ENCODE assay signal across 8 mouse cellular contexts in genomic region chr19:44284025-44284695, GRCm38 (mm10). TPM values are rescaled to one million over a fixed set of nuclear protein-coding genes. Genes with fewer than 3 reads are reported as not detected.
A peak's percentile ranks its signal among the peaks of the same experiment; 100 is the strongest.
DNase-seq lines count a peak whose midpoint lies in the region; ATAC-seq and TF ChIP-seq lines count a peak whose summit lies in the region.

No protein-coding gene starts in this region.

- H3K36me3 ChIP-seq in erythroblast, embryonic 14.5 days (ENCODE audit: control insufficient read depth): no peaks in the 10 kb centered on the region
- no peaks in the 10 kb centered on the region for H3K36me3 ChIP-seq in heart, embryonic 12.5 days
- H3K36me3 ChIP-seq in kidney, embryonic 16.5 days (ENCODE audit: insufficient read depth, low read length): no peaks in the 10 kb centered on the region
- no peaks in the 10 kb centered on the region for H3K36me3 ChIP-seq in liver, adult 2 months (ENCODE audit: control insufficient read depth, insufficient read depth, low read length)

- H3K4me3 ChIP-seq in erythroblast, embryonic 14.5 days (replicated peaks): peak overlapping the region; percentile 71
- H3K4me3 ChIP-seq in heart, embryonic 12.5 days: peak overlapping the region; percentile 47
- H3K4me3 ChIP-seq in kidney, embryonic 16.5 days (ENCODE audit: low read length): peak overlapping the region; percentile 48
- H3K4me3 ChIP-seq in liver, adult 2 months (ENCODE audit: insufficient read depth, low read depth, low read length): peak overlapping the region; percentile 54

- peaks cover 86% of the 10 kb centered on the region for H3K4me1 ChIP-seq in erythroblast, embryonic 14.5 days (ENCODE audit: control insufficient read depth)
- peaks cover 60% of the 10 kb centered on the region for H3K4me1 ChIP-seq in heart, embryonic 12.5 days (replicated peaks)
- H3K4me1 ChIP-seq in kidney, embryonic 16.5 days (ENCODE audit: insufficient read depth, low read length): peaks cover 57% of the 10 kb centered on the region
- H3K4me1 ChIP-seq in liver, adult 2 months (ENCODE audit: control insufficient read depth, insufficient read depth, low read length): peaks cover 2% of the 10 kb centered on the region; the same call in 1 of the 2 replicates

- TF ChIP-seq CTCF in liver, adult 2 months (IDR thresholded peaks at IDR 0.05; ENCODE audit: low read depth, low read length): no peak

- peak; percentile 99 for ATAC-seq in heart, embryonic 12.5 days (ENCODE audit: insufficient number of reproducible peaks, low FRiP score)
- peak; percentile 99 for ATAC-seq in kidney, embryonic 16.5 days (ENCODE audit: low FRiP score, low TSS enrichment)
- ATAC-seq in monocyte, adult 5-6 weeks (replicated peaks; ENCODE audit: insufficient number of reproducible peaks, low FRiP score, low TSS enrichment, poor library complexity, severe bottlenecking): peak; percentile 92

- peak overlapping the region; percentile 93 for H3K27ac ChIP-seq in heart, embryonic 12.5 days (ENCODE audit: poor library complexity, severe bottlenecking)
- H3K27ac ChIP-seq in kidney, embryonic 16.5 days (ENCODE audit: low read length): peak overlapping the region; percentile 97
- H3K27ac ChIP-seq in liver, adult 2 months (replicated peaks; ENCODE audit: insufficient read depth, low read depth, low read length): no peak overlapping the region

- H3K79me2 ChIP-seq in liver, adult 2 months (ENCODE audit: control insufficient read depth, insufficient read depth, low read length): no peaks in the 10 kb centered on the region

- WGBS in heart, embryonic 12.5 days: 2% methylated on average over 37 of the region's 38 CpGs
- under 1% methylated on average over 37 of the region's 38 CpGs for WGBS in kidney, embryonic 16.5 days
- WGBS in liver, adult 2 months: 3% methylated on average over 38 of the region's 38 CpGs

- peak overlapping the region; percentile 70 for H3K9ac ChIP-seq in heart, embryonic 12.5 days
- H3K9ac ChIP-seq in kidney, embryonic 16.5 days (replicated peaks; ENCODE audit: low read length): peak overlapping the region; percentile 72
- H3K9ac ChIP-seq in liver, adult 2 months (ENCODE audit: low read depth, low read length): peak overlapping the region; percentile 52

- peak; percentile 95 for DNase-seq in CD4-positive, CD25-positive, alpha-beta regulatory T cell, adult 2 months (ENCODE audit: low read depth, low spot score)
- peak; percentile 91 for DNase-seq in brain, embryonic 18.5 days (ENCODE audit: low read depth, low spot score)
- peak; percentile 30 for DNase-seq in liver, adult 2 months (ENCODE audit: extremely low read depth, low read depth, low spot score)
- DNase-seq in spleen, postnatal 36 days (ENCODE audit: low spot score in 2 of 2): peak; percentile 91 to 93

- H3K27me3 ChIP-seq in erythroblast, embryonic 14.5 days (ENCODE audit: control insufficient read depth): no peaks in the 10 kb centered on the region
- no peaks in the 10 kb centered on the region for H3K27me3 ChIP-seq in heart, embryonic 12.5 days (replicated peaks)
- H3K27me3 ChIP-seq in kidney, embryonic 16.5 days (ENCODE audit: insufficient read depth, low read length): no peaks in the 10 kb centered on the region
- H3K27me3 ChIP-seq in liver, adult 2 months (ENCODE audit: control insufficient read depth, insufficient read depth, low read length): peaks cover 13% of the 10 kb centered on the region; the same call in 1 of the 2 replicates

- no peaks in the 10 kb centered on the region for H3K9me3 ChIP-seq in erythroblast, embryonic 14.5 days (ENCODE audit: control insufficient read depth, low read length)
- H3K9me3 ChIP-seq in heart, embryonic 12.5 days (replicated peaks): no peaks in the 10 kb centered on the region
- no peaks in the 10 kb centered on the region for H3K9me3 ChIP-seq in kidney, embryonic 16.5 days (ENCODE audit: low read length)

- TF ChIP-seq POLR2A in liver, adult 2 months (IDR thresholded peaks at IDR 0.05; ENCODE audit: extremely low read depth, insufficient read depth, low read length): no peak

- H3K4me2 ChIP-seq in heart, embryonic 12.5 days: peak overlapping the region; percentile 79
- H3K4me2 ChIP-seq in kidney, embryonic 16.5 days (replicated peaks; ENCODE audit: low read depth, low read length): peak overlapping the region; percentile 78

RNA-seq across cellular contexts. Expression of gene Scd2, which starts 9.3 kb away (rescaled TPM):
- 0.27 TPM in 2 replicates for polyA plus RNA-seq in erythroblast, embryonic 14.5 days (2012)
- 216 and 231 TPM in 2 replicates for polyA plus RNA-seq in heart, embryonic 12.5 days (2016; fragmentation: Nextera tagmentation; extraction: Ambion mirVana)
- polyA plus RNA-seq in kidney, embryonic 16.5 days (2015; fragmentation: Nextera tagmentation; extraction: Ambion mirVana): 178 and 193 TPM in 2 replicates
- total RNA-seq in liver, adult 2 months (2014; rRNA removed): 2.2 and 3.9 TPM in 2 replicates
- polyA plus RNA-seq in liver, adult 2 months (2012; rRNA removed): 2.7 and 2.9 TPM in 2 replicates
- 38.6 to 52.6 TPM (median 50.7 TPM) in 3 replicates for total RNA-seq in monocyte, adult 5-6 weeks (2017)

RNA-seq across cellular contexts. Expression of gene Scd4, which starts 48.7 kb away (rescaled TPM):
- not detected in 2 replicates for polyA plus RNA-seq in erythroblast, embryonic 14.5 days (2012)
- 0.29 and 0.42 TPM in 2 replicates for polyA plus RNA-seq in heart, embryonic 12.5 days (2016; fragmentation: Nextera tagmentation; extraction: Ambion mirVana)
- 0.12 and 0.17 TPM in 2 replicates for polyA plus RNA-seq in kidney, embryonic 16.5 days (2015; fragmentation: Nextera tagmentation; extraction: Ambion mirVana)
- 0.09 TPM in 1 of 2 replicates, not detected in the other for total RNA-seq in liver, adult 2 months (2014; rRNA removed)
- polyA plus RNA-seq in liver, adult 2 months (2012; rRNA removed): 0.07 TPM in 1 of 2 replicates, not detected in the other
- total RNA-seq in monocyte, adult 5-6 weeks (2017): 1.7 TPM in 1 of 3 replicates, not detected in the others

Comparison
In these comparisons a context has a peak if more than half of its experiments do, and no peak if none do; other contexts are left out.
1. DNase-seq: peak in every context shown above with its lines; median percentile 95 in CD4-positive, CD25-positive, alpha-beta regulatory T cell, adult 2 months; 92 in spleen, postnatal 36 days; 91 in brain, embryonic 18.5 days; 30 in liver, adult 2 months.
2. RNA of gene Scd2, which starts 9.3 kb away (polyA plus RNA-seq): 216 to 231 TPM in heart, embryonic 12.5 days and 178 to 193 TPM in kidney, embryonic 16.5 days; 2.7 to 2.9 TPM in liver, adult 2 months and 0.27 TPM in erythroblast, embryonic 14.5 days; every median in the first group is over 10 times any median in the second.
3. Peak in every context shown above with its lines, with median percentiles within 50 percentile points of each other: H3K4me3 ChIP-seq, ATAC-seq and H3K9ac ChIP-seq.